Mouse (Mus musculus): ENCODE results near the gene Gpr179. TPM values are rescaled to one million over a fixed set of nuclear protein-coding genes. Genes with fewer than 3 reads are reported as not detected.

Gpr179 gene
- 0.06 and 0.11 TPM in 2 replicates for polyA plus RNA-seq (2012; rRNA removed)

DNA sequence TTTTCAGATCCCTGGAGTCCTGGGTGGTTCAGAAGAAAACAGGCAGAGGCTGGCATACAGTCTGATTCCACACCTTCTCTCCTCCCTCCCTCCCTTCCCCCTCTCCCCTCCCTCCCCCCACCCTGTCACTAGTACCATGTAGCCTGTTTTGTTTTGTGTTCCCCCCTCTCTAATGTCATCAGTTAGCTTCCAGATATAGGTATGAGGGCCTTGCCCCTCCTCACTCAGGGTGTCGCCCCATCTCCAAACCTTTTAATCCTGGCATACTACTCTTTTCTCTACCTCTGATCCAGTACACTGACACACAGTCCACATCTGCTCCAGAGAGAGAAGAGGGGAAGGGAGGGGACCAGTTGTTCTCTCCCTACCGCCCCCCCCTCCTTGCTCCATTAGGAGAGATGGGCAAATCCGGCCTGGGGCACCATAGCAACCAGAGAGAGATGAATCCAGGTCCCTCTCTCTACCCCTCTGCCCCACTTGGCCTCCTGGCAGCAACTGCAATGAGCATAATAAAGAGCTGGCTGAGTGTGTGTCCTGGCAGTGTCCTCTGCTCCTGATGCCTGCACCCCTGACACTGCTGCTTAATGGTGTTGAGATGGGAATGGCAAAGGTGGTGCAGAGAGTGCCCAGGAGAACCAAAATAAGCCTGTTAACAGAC is at the start of gene Gpr179:
Gene Gpr179 (minus strand): TSS at position 51 of the 658 bp plus-strand sequence.
- 83% methylated on average over 3 of the region's 3 CpGs for WGBS
- DNase-seq (ENCODE audit: low read depth, low spot score) = no peak

DNA sequence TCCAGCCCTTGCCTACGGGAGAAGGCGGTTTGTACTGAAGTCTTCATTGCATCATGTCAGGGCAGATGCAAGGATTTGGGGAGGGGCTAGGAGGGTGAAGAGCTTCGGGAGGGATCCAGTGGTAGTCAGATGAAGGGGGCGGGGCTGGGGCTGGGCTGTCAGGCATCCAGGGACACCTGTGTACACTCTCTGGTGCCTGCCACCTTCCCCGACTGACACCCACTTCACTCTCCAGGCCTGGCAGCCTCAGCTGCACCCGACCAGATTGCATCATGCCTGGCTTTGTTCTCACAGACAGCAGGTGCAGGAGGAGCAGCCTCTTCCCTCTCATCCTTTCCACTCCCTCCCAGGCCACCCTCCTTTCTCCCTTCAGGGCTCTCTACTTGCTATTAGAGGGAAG is 49.2 kb upstream of the Gpr179 start:
- no peak for DNase-seq (ENCODE audit: low read depth, low spot score)
- 20% methylated on average over 6 of the region's 6 CpGs for WGBS

DNA sequence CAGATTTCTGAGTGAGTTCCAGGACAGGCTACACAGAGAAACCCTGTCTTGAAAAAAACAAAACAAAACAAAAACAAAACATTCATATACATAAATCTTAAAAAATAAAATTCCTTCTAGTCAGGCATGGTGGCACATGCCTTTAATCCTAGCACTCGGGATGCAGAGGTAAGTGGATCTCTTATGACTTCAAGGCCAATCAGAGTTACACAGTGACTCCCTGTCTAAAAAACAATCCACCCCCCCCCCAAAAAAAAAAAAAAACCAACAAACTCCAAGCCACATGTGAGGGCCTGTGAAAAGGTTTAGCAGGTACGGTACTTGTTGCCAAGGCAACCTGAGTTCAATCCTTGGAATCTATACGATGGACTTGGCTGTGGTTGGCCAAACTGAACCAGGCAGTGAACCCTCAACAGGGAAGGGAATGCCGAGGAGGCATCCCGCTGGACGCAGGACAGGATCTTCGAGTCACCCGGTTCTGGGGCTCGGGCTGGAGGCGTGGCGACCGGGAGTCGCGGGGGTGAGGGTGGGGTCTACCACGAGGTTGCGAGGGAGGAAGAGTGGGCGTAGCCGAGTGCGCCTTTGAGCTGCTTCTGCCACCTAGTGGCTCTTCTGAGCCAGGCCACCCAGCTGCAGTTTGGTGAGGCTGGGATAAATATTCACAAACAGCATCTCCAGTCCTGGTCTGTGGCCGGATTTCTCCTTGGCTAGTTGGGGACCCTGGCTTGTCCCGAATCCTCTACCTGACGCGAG is 48.3 kb upstream of the Gpr179 start:
- peak; percentile 24 for DNase-seq (ENCODE audit: low read depth, low spot score)

DNA sequence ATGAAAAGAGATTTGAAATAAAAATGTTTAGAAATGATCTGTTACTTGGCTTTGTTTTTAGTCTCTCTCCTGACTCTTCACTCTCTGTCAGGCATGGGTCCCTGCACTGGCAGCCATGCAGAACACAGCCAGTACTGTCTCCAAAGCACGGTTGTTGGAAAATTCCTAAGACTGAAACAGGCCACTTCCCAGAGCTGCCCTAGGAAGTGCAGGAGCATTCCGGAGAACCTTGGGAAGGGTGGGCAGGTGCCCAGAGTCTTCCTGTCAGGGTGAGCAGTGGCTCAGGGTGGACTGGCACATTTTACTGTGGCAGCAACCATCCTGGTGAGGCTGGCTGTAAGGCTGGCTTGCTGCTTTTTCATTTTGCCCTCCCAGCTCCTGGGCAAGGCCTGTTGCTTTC is 46.6 kb upstream of the Gpr179 start:
- DNase-seq (ENCODE audit: low read depth, low spot score) = no peak
- WGBS = 71% methylated on average over 2 of the region's 2 CpGs

More for the DNA sequence above, 48.3 kb upstream of the Gpr179 start:
- 3% methylated on average over 23 of the region's 23 CpGs for WGBS

DNA sequence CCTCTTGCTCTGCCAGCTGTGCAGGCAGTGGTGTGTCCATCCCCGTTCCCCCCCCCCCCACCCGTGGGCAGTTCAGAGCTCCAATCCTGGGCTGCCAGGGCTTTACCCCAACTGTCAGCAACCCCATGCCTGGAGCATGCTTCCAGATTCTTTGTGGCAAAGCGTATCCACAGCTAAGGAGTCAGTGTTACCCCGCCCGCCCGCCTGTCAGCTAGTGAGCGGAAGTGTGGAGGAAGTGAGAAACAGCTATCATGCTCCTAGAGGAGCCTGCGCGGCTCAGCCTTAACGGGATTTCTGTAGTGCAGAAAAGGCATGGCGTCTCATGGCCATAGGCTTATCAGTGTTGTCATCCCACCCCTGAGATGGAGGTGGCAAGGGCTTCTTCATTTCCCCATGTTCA is 42.3 kb upstream of the Gpr179 start:
- no peak for DNase-seq (ENCODE audit: low read depth, low spot score)
- WGBS = 79% methylated on average over 11 of the region's 11 CpGs

DNA sequence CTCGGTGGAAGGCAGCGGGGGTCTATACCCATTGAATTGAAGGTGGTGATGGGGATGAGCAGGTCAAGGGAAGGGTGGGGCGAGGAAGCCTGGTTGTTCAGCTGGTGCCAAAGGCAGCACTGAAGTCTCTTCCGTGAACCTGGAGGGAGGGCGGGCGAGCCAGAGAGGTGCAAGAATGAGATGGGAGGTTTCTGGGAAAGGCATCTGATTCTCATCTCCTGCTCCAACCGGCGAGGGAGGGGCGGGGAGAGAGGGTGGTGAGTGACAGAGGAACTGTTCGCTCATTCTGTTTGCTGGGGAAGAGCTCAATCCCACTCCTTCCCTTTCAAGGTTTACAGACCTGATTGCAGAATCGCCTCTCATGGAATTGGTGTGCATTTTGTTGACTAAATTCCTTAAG is 41.8 kb upstream of the Gpr179 start:
- 74% methylated on average over 11 of the region's 11 CpGs for WGBS

DNA sequence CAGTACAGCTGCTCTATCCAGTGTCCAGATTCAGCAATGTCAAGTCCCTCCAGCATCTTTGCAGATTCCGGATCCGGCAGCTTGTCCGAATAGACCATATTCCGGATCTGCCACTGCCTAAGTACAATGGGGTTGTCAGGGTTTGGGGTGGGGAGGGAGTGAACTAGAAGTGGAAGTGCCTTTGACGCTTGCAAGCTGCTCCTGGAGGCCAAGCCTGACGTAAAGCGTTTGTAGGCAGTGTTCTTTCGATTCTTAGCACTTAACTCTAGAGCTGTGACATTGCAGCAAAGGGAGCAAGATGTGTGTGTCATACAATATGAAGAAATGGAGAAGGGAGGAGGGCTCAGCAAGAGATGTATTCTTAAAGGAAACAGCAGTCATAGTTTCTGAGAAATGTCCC is 37.2 kb upstream of the Gpr179 start:
- WGBS = 87% methylated on average over 8 of the region's 8 CpGs
- no peak for DNase-seq (ENCODE audit: low read depth, low spot score)

More for the DNA sequence above, 41.8 kb upstream of the Gpr179 start:
- DNase-seq (ENCODE audit: low read depth, low spot score) = no peak

DNA sequence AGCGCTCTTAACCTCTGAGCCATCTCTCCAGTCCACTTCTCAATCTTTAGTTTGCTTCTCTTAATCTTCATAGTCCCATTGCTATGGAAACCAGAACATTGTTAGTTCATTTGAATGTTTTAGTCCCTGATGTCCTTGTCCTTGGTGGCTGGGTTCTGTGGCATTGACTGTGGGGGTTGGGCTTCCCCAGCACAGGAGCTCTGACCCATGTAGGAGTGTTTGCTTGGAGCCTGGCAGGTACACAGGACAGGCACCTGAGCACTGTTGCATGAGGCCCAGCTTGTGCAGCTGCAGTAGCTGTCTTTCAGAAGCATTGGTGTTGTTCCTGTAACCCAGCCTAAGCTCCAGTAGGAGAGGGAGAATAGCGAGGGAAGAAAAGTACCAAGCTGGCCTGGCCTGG is 35.9 kb upstream of the Gpr179 start:
- WGBS = 95% methylated on average over 2 of the region's 2 CpGs
- DNase-seq (ENCODE audit: low read depth, low spot score) = no peak

DNA sequence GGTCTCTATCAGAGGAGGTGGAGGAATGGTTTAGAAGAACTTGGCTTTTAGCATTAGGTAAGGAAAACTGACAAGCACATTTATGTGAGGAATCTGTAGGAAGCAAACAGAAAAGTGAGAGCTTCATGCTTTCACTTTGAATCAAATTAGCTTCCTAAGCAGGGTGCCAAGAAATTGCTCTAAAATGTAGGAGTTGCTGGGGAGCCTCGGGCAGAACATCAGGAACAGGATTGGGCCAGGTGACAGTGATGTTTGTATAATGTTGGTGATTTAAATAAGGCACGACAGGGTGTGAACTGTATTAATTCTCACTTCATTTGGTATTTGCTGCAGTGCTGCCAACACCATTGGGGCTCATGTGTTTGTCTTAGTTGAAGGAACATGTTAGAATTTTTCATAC is 31.9 kb upstream of the Gpr179 start:
- WGBS = 26% methylated on average over 2 of the region's 2 CpGs
- DNase-seq (ENCODE audit: low read depth, low spot score) = no peak

DNA sequence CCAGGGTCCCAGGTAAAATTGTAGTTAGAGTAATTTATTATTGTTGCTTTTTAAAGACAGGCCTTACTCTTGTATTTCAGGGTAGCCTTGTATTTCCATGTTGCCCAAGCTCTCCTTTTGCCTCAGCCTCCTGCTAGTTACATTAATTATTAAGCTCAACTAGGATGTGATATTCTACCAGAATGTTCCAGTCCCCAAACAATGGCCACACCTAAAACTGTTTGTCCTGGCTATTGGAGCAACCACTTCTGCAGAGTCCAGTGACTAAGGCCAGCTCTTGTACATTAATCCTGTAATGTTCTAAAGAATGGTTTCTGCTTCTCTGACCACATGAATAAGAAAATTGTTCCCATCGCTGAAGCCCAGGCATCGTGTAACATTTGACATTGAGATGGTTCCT is 31.1 kb upstream of the Gpr179 start:
- WGBS = 92% methylated on average over 2 of the region's 2 CpGs
- DNase-seq (ENCODE audit: low read depth, low spot score) = no peak

DNA sequence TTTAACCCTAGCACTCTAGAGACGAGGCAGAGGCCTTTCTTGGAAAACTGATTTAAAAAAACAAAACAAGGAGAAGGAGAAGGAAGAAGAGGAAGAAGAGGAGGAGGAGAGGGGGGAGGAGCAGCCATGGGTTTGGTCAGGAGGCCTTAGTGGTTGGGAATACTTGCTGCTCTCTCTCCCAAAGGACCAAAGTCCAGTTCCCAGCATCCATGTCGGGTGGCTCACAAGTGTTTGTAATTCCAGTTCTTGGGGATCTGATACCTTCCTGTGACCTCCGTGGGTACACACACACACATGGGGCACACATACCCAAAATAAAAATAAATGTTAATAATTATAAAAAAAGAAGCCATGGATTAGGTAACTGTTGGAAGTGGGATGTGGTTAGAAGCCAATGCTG is 28.2 kb upstream of the Gpr179 start:
- DNase-seq (ENCODE audit: low read depth, low spot score) = no peak
- WGBS = 38% methylated on average over 3 of the region's 3 CpGs

DNA sequence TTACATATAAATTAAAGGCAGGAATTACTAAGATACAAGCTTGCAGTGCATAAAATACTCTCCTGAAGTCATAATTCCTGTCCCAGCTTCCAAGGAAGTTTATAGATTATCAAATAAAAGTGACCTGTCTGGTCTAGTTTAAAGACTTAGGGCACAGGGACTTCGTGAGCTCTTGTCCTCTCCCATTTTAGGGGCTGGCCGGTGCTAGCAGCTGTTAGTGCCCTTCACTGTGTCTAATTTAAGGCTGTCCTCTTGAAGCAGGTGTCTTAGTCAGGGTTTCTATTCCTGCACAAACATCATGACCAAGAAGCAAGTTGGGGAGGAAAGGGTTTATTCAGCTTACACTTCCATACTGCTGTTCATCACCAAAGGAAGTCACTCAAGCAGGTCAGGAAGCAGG is 21.5 kb upstream of the Gpr179 start:
- DNase-seq (ENCODE audit: low read depth, low spot score) = no peak
- WGBS = 71% methylated on average over 2 of the region's 2 CpGs

DNA sequence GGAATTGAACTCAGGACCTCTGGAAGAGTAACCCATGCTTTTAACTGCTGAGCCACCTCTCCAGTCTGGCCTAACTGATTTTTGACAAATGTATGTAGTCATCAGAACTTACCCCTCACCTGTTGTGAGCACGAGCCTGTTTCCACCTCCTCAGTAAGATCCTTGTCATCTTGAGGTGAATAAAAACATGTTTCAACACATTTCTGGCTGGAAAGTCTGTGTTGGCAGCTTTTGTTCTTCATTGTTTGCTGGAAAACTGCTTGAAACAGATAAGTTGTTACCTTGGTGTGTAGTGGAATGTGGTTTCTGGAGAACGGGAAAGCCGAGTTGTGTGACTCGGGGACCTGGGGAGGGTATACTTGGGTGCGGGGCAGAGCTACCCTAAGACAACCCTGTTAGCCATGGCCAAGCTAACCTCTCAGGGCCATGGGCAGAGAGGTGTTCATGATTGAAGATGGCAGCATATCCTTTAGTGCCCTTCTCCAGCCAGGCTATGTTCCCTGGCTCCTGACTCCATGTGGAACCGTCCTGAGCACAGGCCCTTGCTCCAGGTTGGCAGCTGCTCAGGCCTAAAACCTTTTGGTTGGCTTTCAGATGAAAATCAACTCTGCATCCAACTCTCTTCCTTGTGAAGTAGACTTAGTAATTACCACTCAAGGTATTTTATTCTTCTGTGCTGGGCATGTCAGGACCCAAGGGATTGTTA is 20.4 kb upstream of the Gpr179 start:
- DNase-seq (ENCODE audit: low read depth, low spot score) = no peak
- WGBS = 87% methylated on average over 6 of the region's 6 CpGs

DNA sequence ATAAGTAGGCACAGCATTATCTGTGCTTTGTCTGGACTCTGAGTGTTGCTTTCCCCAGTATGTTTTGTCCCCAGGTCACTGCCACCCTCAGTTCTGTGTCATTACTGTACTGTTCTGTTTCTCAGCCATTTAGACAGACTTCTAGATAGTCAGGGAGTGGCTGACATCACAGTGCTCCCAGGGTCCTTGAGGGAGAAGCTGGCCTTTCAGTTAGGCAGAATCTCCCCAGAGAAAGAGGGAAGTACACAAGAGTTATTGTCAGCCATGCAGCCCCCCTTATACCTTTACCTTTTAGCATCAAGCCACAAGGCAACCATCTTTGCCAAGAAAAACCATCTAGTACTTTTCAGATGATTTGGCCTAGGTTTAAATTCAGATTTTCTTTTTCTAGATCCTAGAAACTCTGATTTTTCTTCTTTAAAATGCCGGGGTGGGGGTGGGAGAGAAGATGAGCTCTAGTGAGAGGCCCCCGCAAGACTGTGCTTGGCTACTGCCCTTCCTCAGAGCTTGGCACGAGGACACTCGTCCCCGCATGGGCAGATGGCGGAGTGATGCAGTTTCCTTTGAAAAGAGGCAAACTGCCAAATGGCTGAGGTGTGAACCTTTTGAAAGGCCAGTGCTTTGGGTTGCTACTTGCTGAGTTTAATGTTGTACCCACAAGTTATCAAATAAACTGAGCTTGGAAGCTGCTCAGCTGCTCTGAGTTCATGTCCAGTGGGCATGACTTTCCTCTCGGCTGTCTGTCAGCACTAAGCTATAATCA is 18.6 kb upstream of the Gpr179 start:
- WGBS = 76% methylated on average over 7 of the region's 7 CpGs
- DNase-seq (ENCODE audit: low read depth, low spot score) = no peak

DNA sequence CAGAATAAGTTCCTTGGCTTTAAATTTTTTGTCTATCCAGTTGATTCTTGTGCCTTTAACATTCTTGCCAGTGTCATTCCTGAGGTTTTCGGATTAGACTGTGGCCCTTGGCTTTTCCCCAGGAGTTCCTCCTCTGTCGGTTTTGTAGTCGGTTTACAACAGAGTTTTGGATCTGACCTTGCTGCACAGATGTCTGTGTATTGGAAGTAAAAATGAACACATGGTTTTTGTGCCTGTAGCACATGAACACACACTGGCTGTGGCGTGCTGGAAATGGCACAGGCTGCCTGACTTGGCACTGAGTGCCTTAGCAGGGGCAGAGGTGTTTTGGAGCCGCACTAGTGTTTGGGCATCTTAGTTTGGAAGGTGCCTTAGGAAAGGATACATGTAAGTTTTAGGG is 16.6 kb upstream of the Gpr179 start:
- no peak for DNase-seq (ENCODE audit: low read depth, low spot score)
- WGBS = 74% methylated on average over 5 of the region's 5 CpGs

DNA sequence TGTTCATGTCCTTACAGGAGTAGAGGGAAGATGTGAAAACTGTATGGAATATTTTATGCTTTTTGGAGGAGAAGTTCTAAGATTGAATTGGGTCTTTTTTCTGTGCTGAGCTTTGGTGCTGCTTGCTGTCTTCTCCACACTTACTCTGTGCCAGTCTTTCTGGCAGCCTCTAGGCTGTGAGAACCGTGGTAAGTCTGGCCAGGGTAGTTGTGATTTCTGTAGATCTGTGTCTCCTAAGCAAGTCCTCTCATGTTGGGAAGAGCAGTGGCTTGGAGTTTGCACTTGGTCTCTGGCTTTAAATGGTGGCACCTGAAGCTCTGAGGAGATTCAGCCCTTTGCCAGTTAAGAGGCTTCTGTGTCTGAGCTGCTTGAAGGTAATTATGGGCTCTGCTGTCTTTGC is 13.7 kb upstream of the Gpr179 start:
- 64% methylated on average over 1 of the region's 1 CpGs for WGBS
- DNase-seq (ENCODE audit: low read depth, low spot score) = no peak

DNA sequence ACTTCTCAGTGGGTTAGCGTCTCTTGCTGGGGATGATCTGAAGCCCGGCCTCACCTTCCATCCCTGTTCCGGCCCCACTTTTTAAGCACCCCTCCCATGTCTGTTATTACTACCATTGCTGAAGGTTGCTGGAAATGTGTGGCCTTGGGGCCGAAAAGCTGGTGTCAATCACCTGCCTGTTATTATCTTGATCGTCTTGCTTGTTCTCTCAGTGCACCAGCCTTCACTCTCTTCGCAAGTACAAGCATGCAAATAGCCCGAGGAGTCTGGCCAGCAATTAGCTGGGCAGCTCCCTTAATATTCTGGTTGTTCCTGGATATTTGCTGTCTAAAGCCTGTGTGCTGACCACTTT is 11.7 kb upstream of the Gpr179 start:
- no peak for DNase-seq (ENCODE audit: low read depth, low spot score)
- WGBS = under 1% methylated on average over 7 of the region's 7 CpGs

DNA sequence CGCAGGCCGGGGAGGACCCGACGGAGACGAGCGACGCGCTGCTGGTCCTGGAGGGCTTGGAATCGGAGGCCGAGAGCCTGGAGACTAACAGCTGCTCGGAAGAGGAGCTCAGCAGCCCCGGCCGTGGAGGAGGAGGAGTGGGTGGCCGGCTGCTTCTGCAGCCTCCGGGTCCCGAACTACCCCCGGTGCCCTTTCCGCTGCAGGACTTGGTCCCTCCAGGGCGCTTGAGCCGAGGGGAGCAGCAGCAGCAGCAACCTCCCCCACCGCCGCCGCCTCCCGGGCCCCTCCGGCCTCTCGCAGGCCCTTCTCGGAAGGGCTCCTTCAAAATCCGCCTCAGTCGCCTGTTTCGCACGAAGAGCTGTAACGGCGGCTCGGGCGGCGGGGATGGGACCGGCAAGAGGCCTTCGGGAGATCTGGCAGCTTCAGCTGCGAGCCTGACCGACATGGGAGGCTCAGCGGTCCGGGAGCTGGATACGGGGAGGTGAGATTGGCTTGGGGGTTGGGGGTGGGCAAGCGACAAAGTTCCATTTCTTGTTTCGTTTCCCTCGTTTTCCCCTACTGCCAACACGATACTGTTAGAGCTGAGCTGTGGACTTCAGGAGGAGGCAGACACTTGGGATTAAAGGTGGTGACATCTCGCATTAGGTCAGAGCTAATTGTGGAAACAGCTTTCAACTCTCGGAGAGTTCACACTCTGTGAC is 11.2 kb upstream of the Gpr179 start:
- WGBS = under 1% methylated on average over 49 of the region's 49 CpGs
- no peak for DNase-seq (ENCODE audit: low read depth, low spot score)

DNA sequence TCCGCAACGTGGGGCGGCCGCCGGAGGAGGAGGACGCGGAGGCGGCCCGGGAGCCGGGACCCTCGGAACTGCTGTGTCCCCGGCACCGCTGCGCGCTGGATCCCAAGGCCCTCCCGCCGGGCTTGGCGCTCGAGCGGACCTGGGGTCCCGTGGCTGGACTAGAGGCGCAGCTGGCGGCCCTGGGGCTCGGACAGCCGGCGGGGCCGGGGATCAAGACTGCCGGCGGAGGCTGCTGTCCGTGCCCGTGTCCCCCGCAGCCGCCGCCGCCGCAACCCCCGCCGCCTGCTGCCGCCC is 10.7 kb upstream of the Gpr179 start:
- under 1% methylated on average over 39 of the region's 39 CpGs for WGBS
- no peak for DNase-seq (ENCODE audit: low read depth, low spot score)

Data from large intestine, adult 2 months (tissue).